ENCODE assay signal across 18 mouse cellular contexts in the genomic region with DNA sequence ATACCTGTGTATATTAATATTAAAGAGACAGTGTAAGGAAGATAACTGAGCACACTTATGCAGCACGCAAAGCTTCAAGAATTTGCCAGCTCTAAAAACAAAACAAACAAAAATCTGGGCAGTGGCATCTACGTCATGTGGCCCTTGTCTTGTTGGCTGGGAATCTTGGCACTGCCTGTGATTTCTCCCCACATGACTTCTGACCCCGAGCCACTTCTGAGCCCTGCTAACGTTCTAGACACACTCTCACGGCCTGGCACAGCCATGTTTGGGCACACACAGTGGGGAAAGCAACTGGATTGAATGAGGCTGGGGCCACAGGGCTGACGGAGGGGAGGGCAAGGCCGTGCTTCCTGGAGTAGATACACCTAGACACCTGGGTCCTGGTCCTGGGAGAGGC. TPM values are rescaled to one million over a fixed set of nuclear protein-coding genes. Genes with fewer than 3 reads are reported as not detected.
DNase-seq lines count a peak whose midpoint lies in the region; ATAC-seq lines count a peak whose summit lies in the region.
"Had no signal": no experiment of that assay in that cellular context is flagged by ENCODE, and none has a peak within 500 bp of the region (broad histone marks: within the 10 kb centered on the region; RNA-seq: fewer than 3 reads in every experiment).

No protein-coding gene starts in this region.

- intact Hi-C loops in heart, postnatal 36 days (cut with DNase I) = no loop called here

- 66% methylated on average over 7 of the region's 7 CpGs for WGBS in heart, embryonic 14.5 days
- 80% methylated on average over 7 of the region's 7 CpGs for WGBS in midbrain, embryonic 11.5 days

- H3K4me1 ChIP-seq in heart, embryonic 14.5 days (ENCODE audit: control insufficient read depth in 2 of 2, insufficient read depth in 2 of 2, low read length in 2 of 2) = peaks cover 12% of the 10 kb centered on the region in 2 experiments
- no peaks in the 10 kb centered on the region for H3K4me1 ChIP-seq in midbrain, embryonic 11.5 days (ENCODE audit: control insufficient read depth, insufficient read depth, low read length)
- H3K4me1 ChIP-seq: forebrain, embryonic 12.5 days; hindbrain, embryonic 13.5 days; limb, embryonic 12.5 days; midbrain, embryonic 10.5 days had no signal

- no peaks in the 10 kb centered on the region for H3K9me3 ChIP-seq in heart, embryonic 14.5 days (ENCODE audit: control insufficient read depth, low read length)
- no peaks in the 10 kb centered on the region for H3K9me3 ChIP-seq in midbrain, embryonic 11.5 days (ENCODE audit: control insufficient read depth, low read length)
- H3K9me3 ChIP-seq: forebrain, embryonic 12.5 days; hindbrain, embryonic 13.5 days; limb, embryonic 12.5 days; midbrain, embryonic 10.5 days had no signal

- H3K4me3 ChIP-seq in heart, embryonic 14.5 days (ENCODE audit: control insufficient read depth in 1 of 2, insufficient read depth in 1 of 2, low read depth in 1 of 2, low read length in 2 of 2) = no peak overlapping the region
- no peak overlapping the region for H3K4me3 ChIP-seq in midbrain, embryonic 11.5 days (ENCODE audit: low read depth, low read length)
- H3K4me3 ChIP-seq: forebrain, embryonic 12.5 days; hindbrain, embryonic 13.5 days; limb, embryonic 12.5 days; midbrain, embryonic 10.5 days; myocyte had no signal

- H3K27me3 ChIP-seq in heart, embryonic 14.5 days (ENCODE audit: control insufficient read depth, insufficient read depth, low read length) = no peaks in the 10 kb centered on the region
- no peaks in the 10 kb centered on the region for H3K27me3 ChIP-seq in midbrain, embryonic 11.5 days (ENCODE audit: control insufficient read depth, insufficient read depth, low read length)
- H3K27me3 ChIP-seq: forebrain, embryonic 12.5 days; limb, embryonic 12.5 days had no signal

- no peak for ATAC-seq in heart, embryonic 14.5 days (ENCODE audit: insufficient number of reproducible peaks, insufficient read depth, low FRiP score, low read depth)
- no peak for ATAC-seq in midbrain, embryonic 11.5 days (ENCODE audit: low FRiP score)

- DNase-seq in heart, adult 11 months = peak; percentile 96
- no peak for DNase-seq in heart, postnatal 36 days
- DNase-seq in adipocyte (ENCODE audit: low spot score) = peak; percentile 97
- peak; percentile 80 to 84 for DNase-seq in lung, adult 18-20 months
- DNase-seq in embryo, embryonic 10.5 days (ENCODE audit: low spot score) = no peak
- DNase-seq in left cerebral cortex, adult 9 months (ENCODE audit: low spot score in 2 of 2) = no peak
- no peak for DNase-seq in midbrain, embryonic 11.5 days (ENCODE audit: low spot score, missing footprints)
- DNase-seq: B cell, adult 2 months; cerebellum, adult 11-12 months; lung, embryonic 14.5 days had no signal

- 0 out of 2 replicates have a peak overlapping the region, but pooled peaks have one; percentile 8 for H3K9ac ChIP-seq in heart, embryonic 14.5 days (ENCODE audit: low read length)
- H3K9ac ChIP-seq in midbrain, embryonic 11.5 days (ENCODE audit: low read length) = no peak overlapping the region
- H3K9ac ChIP-seq: forebrain, embryonic 12.5 days; hindbrain, embryonic 13.5 days; limb, embryonic 12.5 days; lung, embryonic 14.5 days had no signal

- H3K4me2 ChIP-seq in heart, embryonic 14.5 days (ENCODE audit: low read length) = no peak overlapping the region
- H3K4me2 ChIP-seq in midbrain, embryonic 11.5 days = no peak overlapping the region
- H3K4me2 ChIP-seq: forebrain, embryonic 12.5 days; hindbrain, embryonic 13.5 days; limb, embryonic 12.5 days; lung, embryonic 14.5 days had no signal

- peaks cover 82% of the 10 kb centered on the region for H3K36me3 ChIP-seq in heart, embryonic 14.5 days (ENCODE audit: control insufficient read depth, insufficient read depth, low read length)
- no peaks in the 10 kb centered on the region for H3K36me3 ChIP-seq in midbrain, embryonic 11.5 days (ENCODE audit: control insufficient read depth, insufficient read depth, low read length)
- H3K36me3 ChIP-seq: forebrain, embryonic 12.5 days; hindbrain, embryonic 13.5 days; limb, embryonic 12.5 days; midbrain, embryonic 10.5 days had no signal

- 0 out of 4 replicates have a peak overlapping the region, but pooled peaks have one; percentile 10 to 26 for H3K27ac ChIP-seq in heart, embryonic 14.5 days (replicated peaks in 1 of 2; ENCODE audit: control insufficient read depth in 1 of 2, insufficient read depth in 1 of 2, low read depth in 2 of 2, low read length in 2 of 2)
- no peak overlapping the region for H3K27ac ChIP-seq in midbrain, embryonic 11.5 days (ENCODE audit: low read depth, low read length)
- H3K27ac ChIP-seq: forebrain, embryonic 12.5 days; hindbrain, embryonic 13.5 days; kidney, postnatal 0 days; limb, embryonic 12.5 days; midbrain, embryonic 10.5 days had no signal

RNA-seq across cellular contexts. Expression of gene Adprhl1, which starts 13.3 kb away (rescaled TPM):
- total RNA-seq in heart, postnatal 36 days (2021) = 100 to 1,000 TPM; 573 to 582 TPM
- 225 and 239 TPM in 2 replicates for polyA plus RNA-seq in heart, embryonic 14.5 days (2014; fragmentation: Nextera tagmentation; extraction: Ambion mirVana)
- polyA plus RNA-seq in midbrain, embryonic 11.5 days (2014; fragmentation: Nextera tagmentation; extraction: Ambion mirVana) = not detected in 2 replicates
- total RNA-seq: common myeloid progenitor, adult 5-6 weeks had no signal
- polyA plus RNA-seq: forebrain, embryonic 12.5 days; kidney, postnatal 0 days; lung, embryonic 14.5 days; midbrain, embryonic 10.5 days had no signal

RNA-seq across cellular contexts. Expression of gene Grtp1, which starts 40.3 kb away (rescaled TPM):
- total RNA-seq in heart, postnatal 36 days (2021) = 1 to 10 TPM; 4.8 to 4.9 TPM
- 19.6 and 21.3 TPM in 2 replicates for polyA plus RNA-seq in heart, embryonic 14.5 days (2014; fragmentation: Nextera tagmentation; extraction: Ambion mirVana)
- 20.9 and 22.0 TPM in 2 replicates for polyA plus RNA-seq in midbrain, embryonic 11.5 days (2014; fragmentation: Nextera tagmentation; extraction: Ambion mirVana)

RNA-seq across cellular contexts. Expression of gene Dcun1d2, which starts 47.2 kb away (rescaled TPM):
- total RNA-seq in heart, postnatal 36 days (2021) = 10 to 100 TPM; 49.1 to 58.1 TPM
- polyA plus RNA-seq in heart, embryonic 14.5 days (2014; fragmentation: Nextera tagmentation; extraction: Ambion mirVana) = 30.4 and 30.9 TPM in 2 replicates
- polyA plus RNA-seq in midbrain, embryonic 11.5 days (2014; fragmentation: Nextera tagmentation; extraction: Ambion mirVana) = 31.0 and 33.0 TPM in 2 replicates

RNA-seq across cellular contexts. Expression of gene Tmco3, which starts 47.3 kb away (rescaled TPM):
- 10 to 100 TPM; 29.4 to 29.7 TPM for total RNA-seq in heart, postnatal 36 days (2021)
- 37.2 and 39.6 TPM in 2 replicates for polyA plus RNA-seq in heart, embryonic 14.5 days (2014; fragmentation: Nextera tagmentation; extraction: Ambion mirVana)
- 29.9 and 31.2 TPM in 2 replicates for polyA plus RNA-seq in midbrain, embryonic 11.5 days (2014; fragmentation: Nextera tagmentation; extraction: Ambion mirVana)

Comparison
In these comparisons a context has a peak if more than half of its experiments do, and no peak if none do; other contexts are left out.
1. DNase-seq: peak in heart, adult 11 months (single experiment), adipocyte (single experiment) and lung, adult 18-20 months (2 of 2); none in heart, postnatal 36 days (0 of 2), embryo, embryonic 10.5 days (single experiment), left cerebral cortex, adult 9 months (0 of 2) and midbrain, embryonic 11.5 days (single experiment).
2. RNA of gene Adprhl1, which starts 13.3 kb away (polyA plus RNA-seq): 225 to 239 TPM in heart, embryonic 14.5 days; not detected in midbrain, embryonic 11.5 days; every median in the first group is over 100 times any median in the second.